Mouse (Mus musculus) intestine, postnatal 0 days (tissue): ENCODE measurements around the gene Erv3. TPM values are rescaled to one million over a fixed set of nuclear protein-coding genes. Genes with fewer than 3 reads are reported as not detected.

Experiments
- ATAC-seq: fragments of 200-750 bp; cut with Nextera tagmentation; 2 replicates; pipeline ENCODE4 v1.8.0; 2017; ENCODE audit warnings: mild to moderate bottlenecking, moderate TSS enrichment, moderate library complexity
- H3K27ac ChIP-seq: fragments of 300-500 bp; sonication (generic); 2 replicates; pipeline ENCODE4 v1.5.1; 2014; ENCODE audit warnings: mild to moderate bottlenecking, low read depth, low read length, moderate library complexity
- H3K27me3 ChIP-seq: fragments of 300-500 bp; sonication (generic); replicated peaks from 2 replicates; pipeline ENCODE4 v1.6.1; 2014; ENCODE audit warnings: low read length, mixed read lengths; ENCODE audit not compliant: control insufficient read depth, insufficient read depth
- H3K36me3 ChIP-seq: fragments of 300-500 bp; sonication (generic); 2 replicates; pipeline ENCODE4 v1.6.1; 2014; ENCODE audit warnings: mild to moderate bottlenecking, moderate library complexity; ENCODE audit not compliant: control insufficient read depth, insufficient read depth
- H3K4me1 ChIP-seq: fragments of 300-500 bp; sonication (generic); replicated peaks from 2 replicates; pipeline ENCODE4 v1.6.1; 2014; ENCODE audit warnings: antibody characterized with exemption, low read length, mixed read lengths; ENCODE audit not compliant: control insufficient read depth, insufficient read depth
- H3K4me2 ChIP-seq: fragments of 300-500 bp; sonication (generic); replicated peaks from 2 replicates; pipeline ENCODE4 v1.6.1; 2014; ENCODE audit warnings: low read depth, mild to moderate bottlenecking, moderate library complexity
- H3K4me3 ChIP-seq: fragments of 300-500 bp; sonication (generic); 2 replicates; pipeline ENCODE4 v1.5.1; 2014; ENCODE audit warnings: low read depth, low read length
- H3K9ac ChIP-seq: fragments of 300-500 bp; sonication (generic); 2 replicates; pipeline ENCODE4 v1.6.1; 2014; ENCODE audit warnings: mild to moderate bottlenecking, low read depth, low read length
- H3K9me3 ChIP-seq: fragments of 300-500 bp; sonication (generic); 2 replicates; pipeline ENCODE4 v1.6.1; 2016; ENCODE audit warnings: mixed run types; ENCODE audit not compliant: control insufficient read depth
- CTCF ChIP-seq: sonication (generic); IDR thresholded peaks from 2 replicates; pipeline ENCODE4 v1.5.1; 2016; ENCODE audit warnings: low read depth, mild to moderate bottlenecking, control low read depth, antibody characterized with exemption, moderate library complexity
- WGBS: fragments of 180-500 bp; shearing (Covaris S2); extraction: QIAGEN DNeasy Blood & Tissue Kit; methylation state at CpG from one replicate; pipeline ENCODE4 v1.1.7; 2014; 5-methylcytosine and 5-hydroxymethylcytosine counted together
- polyA plus RNA-seq: library from polyadenylated mRNA; unstranded; fragments of >200 nt; fragmentation: Nextera tagmentation; extraction: Ambion mirVana; gene quantifications from 2 replicates; pipeline ENCODE4 v1.2.1, GENCODE M21; 2015

The Erv3 gene
- not detected in 2 replicates for polyA plus RNA-seq

DNA sequence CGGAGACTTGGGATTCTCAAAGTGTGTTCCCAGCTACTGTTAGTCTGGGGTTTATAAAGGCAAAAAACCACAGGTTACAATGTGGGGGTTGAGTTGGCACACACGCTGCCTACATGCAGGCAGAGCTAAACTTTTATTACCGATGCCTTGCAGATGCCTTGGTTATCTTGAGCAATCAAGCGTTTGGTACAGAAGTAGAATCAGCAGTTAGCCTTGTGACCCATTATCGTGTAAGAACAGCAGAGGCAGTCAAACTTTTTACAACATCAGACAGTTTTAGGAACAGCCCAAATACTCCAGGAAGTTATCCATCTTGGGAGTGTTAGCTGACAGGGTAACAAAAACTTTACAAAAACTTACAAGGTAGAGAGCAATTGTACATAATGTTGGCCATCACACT is at the start of gene Erv3:
TSS of gene Erv3 (minus strand) at position 27 of the 400 bp plus-strand sequence.
- Histone ChIP-seq H3K27ac (no peak within 1 kb of the TSS), H3K4me1 (0 out of 2 replicates have a peak, but pooled peaks cover 3% of the 10 kb centered on the region), H3K27me3 (no peaks in the 10 kb centered on the region), H3K9ac (no peak within 1 kb of the TSS), H3K36me3 (no peaks in the 10 kb centered on the region), H3K4me3 (no peak within 1 kb of the TSS), H3K9me3 (no peaks in the 10 kb centered on the region), H3K4me2 (no peak within 1 kb of the TSS)
- no peak for ATAC-seq
- WGBS = 79% methylated on average over 5 of the region's 5 CpGs
- TF ChIP-seq CTCF = no peak

DNA sequence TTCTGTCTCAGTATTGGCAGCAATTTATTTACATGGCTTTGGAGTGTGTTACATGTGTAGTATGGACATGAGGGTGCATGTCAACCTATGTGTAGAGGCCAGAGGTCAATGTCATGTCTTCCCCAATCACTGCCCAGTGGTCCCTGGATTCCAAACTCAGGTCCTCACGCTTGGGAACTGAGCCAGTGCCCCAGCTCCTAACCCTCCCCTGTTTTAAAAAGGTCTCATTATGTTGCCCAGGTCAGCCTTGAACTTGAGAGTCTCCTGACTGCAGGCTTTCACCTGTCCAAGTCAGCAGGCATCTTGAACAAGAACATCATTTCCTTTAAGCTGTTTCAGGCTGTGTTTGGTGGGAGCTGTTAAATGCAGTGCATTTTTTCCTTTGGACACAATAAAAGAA is 49.4 kb upstream of the Erv3 start:
- no peak overlapping the region for H3K4me3 ChIP-seq
- H3K9me3 ChIP-seq = no peaks in the 10 kb centered on the region
- H3K27ac ChIP-seq = no peak overlapping the region
- no peaks in the 10 kb centered on the region for H3K4me1 ChIP-seq
- no peaks in the 10 kb centered on the region for H3K27me3 ChIP-seq
- H3K36me3 ChIP-seq = no peaks in the 10 kb centered on the region
- ATAC-seq = no peak
- H3K4me2 ChIP-seq = no peak overlapping the region
- WGBS = 92% methylated on average over 1 of the region's 1 CpGs
- TF ChIP-seq CTCF = no peak
- no peak overlapping the region for H3K9ac ChIP-seq

DNA sequence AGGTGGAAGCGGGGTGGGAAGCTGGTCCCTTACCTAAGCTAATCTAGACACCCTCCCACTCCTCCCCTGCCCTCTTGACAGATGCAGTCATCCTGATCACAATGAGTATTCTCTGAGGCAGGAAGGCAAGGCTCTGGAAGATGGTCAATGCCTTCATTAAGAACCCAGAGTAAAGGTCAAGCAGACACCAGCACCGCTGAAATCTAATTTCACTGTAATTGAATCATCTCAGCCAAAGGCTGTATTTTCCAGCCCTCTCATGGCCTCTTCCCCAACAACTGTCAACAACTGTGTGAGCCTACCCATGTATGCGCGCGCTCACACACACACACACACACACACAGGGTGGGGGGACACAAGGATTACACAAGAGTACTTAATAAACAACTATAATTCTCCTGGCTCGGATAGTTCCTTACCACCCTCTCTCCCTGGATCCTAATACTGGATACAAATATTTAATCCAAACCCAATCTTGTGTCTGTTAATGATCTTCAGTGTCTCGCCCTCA is 48.9 kb upstream of the Erv3 start:
- no peak for TF ChIP-seq CTCF
- no peak overlapping the region for H3K4me2 ChIP-seq
- H3K27ac ChIP-seq = no peak overlapping the region
- H3K36me3 ChIP-seq = no peaks in the 10 kb centered on the region
- H3K4me3 ChIP-seq = no peak overlapping the region
- H3K4me1 ChIP-seq = no peaks in the 10 kb centered on the region
- WGBS = 72% methylated on average over 7 of the region's 7 CpGs
- no peaks in the 10 kb centered on the region for H3K27me3 ChIP-seq
- no peak for ATAC-seq
- H3K9me3 ChIP-seq = no peaks in the 10 kb centered on the region
- H3K9ac ChIP-seq = no peak overlapping the region

DNA sequence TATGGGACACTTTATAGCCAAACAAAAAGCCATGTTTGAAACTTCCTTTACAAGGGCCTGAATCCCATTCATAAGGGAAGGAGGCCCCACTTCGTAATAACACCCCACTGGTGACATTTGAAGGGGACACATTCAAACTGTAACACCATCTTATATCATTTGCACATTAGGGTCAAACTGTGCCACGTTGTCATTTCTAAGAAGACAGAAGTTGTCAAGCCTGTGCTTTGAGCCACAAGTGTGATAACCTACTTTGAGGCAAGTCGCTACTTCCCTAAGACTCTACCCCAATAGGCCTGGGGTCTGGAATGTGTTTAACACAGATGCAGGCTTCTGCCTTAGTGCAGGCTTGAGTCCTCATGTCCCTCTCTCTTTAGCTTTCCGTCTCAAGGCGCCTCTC is 47.8 kb upstream of the Erv3 start:
- no peaks in the 10 kb centered on the region for H3K9me3 ChIP-seq
- no peaks in the 10 kb centered on the region for H3K27me3 ChIP-seq
- no peak overlapping the region for H3K4me3 ChIP-seq
- H3K27ac ChIP-seq = no peak overlapping the region
- H3K9ac ChIP-seq = no peak overlapping the region
- TF ChIP-seq CTCF = no peak
- no peaks in the 10 kb centered on the region for H3K4me1 ChIP-seq
- H3K36me3 ChIP-seq = no peaks in the 10 kb centered on the region
- ATAC-seq = no peak
- no peak overlapping the region for H3K4me2 ChIP-seq
- WGBS = 86% methylated on average over 5 of the region's 5 CpGs

DNA sequence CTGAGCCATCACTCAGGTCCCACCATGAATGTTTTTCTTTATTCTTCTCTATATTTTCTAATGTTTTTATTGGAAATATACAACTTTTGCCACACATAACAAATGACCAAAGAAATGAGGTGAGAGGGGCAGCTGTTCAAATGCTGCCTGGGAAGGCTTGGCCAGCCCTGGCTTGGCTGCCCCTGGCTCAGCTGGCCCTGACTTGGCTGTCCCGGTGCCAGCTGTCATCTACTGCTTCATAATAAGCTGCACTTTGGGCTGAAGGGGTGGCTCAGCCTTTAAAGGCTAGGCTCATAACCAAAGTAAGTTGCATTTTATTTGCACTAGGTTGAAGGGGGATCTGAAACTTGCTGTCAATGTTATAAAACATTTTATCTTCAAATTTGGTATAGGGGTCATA is 47.3 kb upstream of the Erv3 start:
- H3K36me3 ChIP-seq = no peaks in the 10 kb centered on the region
- no peak overlapping the region for H3K9ac ChIP-seq
- no peaks in the 10 kb centered on the region for H3K9me3 ChIP-seq
- no peak for ATAC-seq
- no peak overlapping the region for H3K4me2 ChIP-seq
- no peaks in the 10 kb centered on the region for H3K4me1 ChIP-seq
- no peak overlapping the region for H3K4me3 ChIP-seq
- TF ChIP-seq CTCF = no peak
- WGBS = 75% methylated on average over 1 of the region's 1 CpGs
- H3K27ac ChIP-seq = no peak overlapping the region
- no peaks in the 10 kb centered on the region for H3K27me3 ChIP-seq

DNA sequence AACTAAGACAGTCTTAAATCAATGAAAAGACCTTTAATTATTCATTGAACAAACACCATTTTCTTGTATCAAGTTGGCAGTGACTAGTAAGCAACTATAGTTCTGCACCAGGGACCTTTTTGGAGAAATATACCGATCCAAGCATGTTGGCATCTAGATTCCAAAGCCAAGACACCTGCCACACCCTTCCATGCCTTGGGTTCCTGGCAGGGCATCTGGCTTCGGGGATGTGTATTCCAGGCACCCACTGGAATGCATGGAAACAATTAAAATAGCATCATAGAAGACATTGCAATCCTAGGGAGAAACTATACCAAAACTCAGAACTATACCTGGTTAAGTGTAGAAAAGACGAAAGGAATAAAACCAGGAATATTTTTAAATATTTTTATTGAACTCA is 46.7 kb upstream of the Erv3 start:
- no peak overlapping the region for H3K4me2 ChIP-seq
- no peak for ATAC-seq
- 89% methylated on average over 3 of the region's 3 CpGs for WGBS

DNA sequence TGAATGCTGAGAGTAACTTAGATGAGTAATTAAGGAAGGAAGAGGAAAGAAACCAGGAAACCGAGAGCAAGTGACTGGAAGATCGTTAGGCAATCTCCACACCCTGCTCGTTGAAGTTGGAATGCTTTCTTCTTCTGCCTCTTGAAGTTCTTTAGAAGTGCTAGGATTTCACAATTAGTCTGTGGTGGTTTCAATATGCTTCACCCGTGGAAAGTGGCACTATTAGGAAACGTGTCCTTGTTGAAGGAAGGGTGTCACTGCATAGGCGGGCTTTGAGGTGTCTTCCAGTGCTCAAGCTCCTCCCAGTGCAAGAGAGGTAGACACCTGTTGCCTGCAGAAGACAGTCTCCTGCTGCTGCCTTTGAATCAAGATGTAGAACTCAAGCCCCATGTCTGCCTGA is 46.2 kb upstream of the Erv3 start:
- no peaks in the 10 kb centered on the region for H3K27me3 ChIP-seq
- no peak overlapping the region for H3K4me3 ChIP-seq
- no peak overlapping the region for H3K4me2 ChIP-seq
- H3K9me3 ChIP-seq = no peaks in the 10 kb centered on the region
- 54% methylated on average over 6 of the region's 6 CpGs for WGBS
- H3K27ac ChIP-seq = no peak overlapping the region
- H3K36me3 ChIP-seq = no peaks in the 10 kb centered on the region
- no peaks in the 10 kb centered on the region for H3K4me1 ChIP-seq
- TF ChIP-seq CTCF = no peak
- H3K9ac ChIP-seq = no peak overlapping the region
- ATAC-seq = no peak

More for the DNA sequence above, 46.7 kb upstream of the Erv3 start:
- Histone ChIP-seq H3K4me1 (no peaks in the 10 kb centered on the region), H3K36me3 (no peaks in the 10 kb centered on the region), H3K4me3 (no peak overlapping the region), H3K9ac (no peak overlapping the region), H3K9me3 (no peaks in the 10 kb centered on the region), H3K27ac (no peak overlapping the region), H3K27me3 (no peaks in the 10 kb centered on the region)
- TF ChIP-seq CTCF = no peak
